Mouse (Mus musculus): ENCODE results near the gene 4930455H04Rik.

DNA sequence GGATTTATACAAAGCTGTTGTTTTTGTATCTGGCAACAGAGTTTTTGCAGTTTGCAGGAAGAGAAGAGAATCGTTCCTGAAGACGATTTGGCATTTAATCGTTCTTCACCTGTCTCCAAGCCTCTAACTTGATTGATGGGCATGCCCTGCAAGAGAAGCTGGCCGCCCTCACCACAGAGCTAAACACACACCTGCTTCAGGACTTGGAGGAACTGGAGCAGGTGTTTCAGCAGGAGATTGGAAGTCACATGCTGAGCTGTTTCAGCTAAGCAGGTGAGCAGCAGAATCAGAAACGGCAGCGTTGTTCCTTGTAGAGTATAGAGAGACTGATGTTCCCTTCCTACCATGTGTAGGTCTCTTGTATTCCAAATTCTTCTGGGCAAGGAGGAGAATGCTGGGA lies 42.1 kb downstream of the 4930455H04Rik start:
- TF ChIP-seq CTCF (IDR thresholded peaks at IDR 0.05; ENCODE audit: low read depth, low read length) (no peak), EP300 (IDR thresholded peaks at IDR 0.05; ENCODE audit: insufficient read depth, low read depth, low read length) (no peak), POLR2A (IDR thresholded peaks at IDR 0.05; ENCODE audit: insufficient read depth, low read length) (no peak)
